Mouse (Mus musculus) thymus, postnatal 4 days (tissue): Measurements from ENCODE around the gene Abcb4.
"Not testable (repeated sequence)": the region's sequence is repeated elsewhere in the genome, so short reads cannot be mapped to it uniquely, and the experiment has no call there.

Source experiments
- DNase-seq: peaks from one replicate; pipeline ENCODE4 v3.0.0; 2021

Abcb4 gene

GRCm38 (mm10) chr5:8911567-8912198 lies 18.2 kb downstream of the Abcb4 start:
- DNase-seq: peak; percentile 63

- DNase-seq: no peak
These were observed 22.9 kb downstream of the Abcb4 start for GRCm38 (mm10) chr5:8916400-8916799.

GRCm38 (mm10) chr5:8917069-8917468 lies 23.6 kb downstream of the Abcb4 start:
- DNase-seq: no peak

- DNase-seq: no peak
These were observed 34.9 kb downstream of the Abcb4 start for GRCm38 (mm10) chr5:8928440-8928839.

GRCm38 (mm10) chr5:8937965-8938364 lies 44.4 kb downstream of the Abcb4 start:
- DNase-seq: no peak

- DNase-seq: not testable (repeated sequence)
These were observed 47.7 kb downstream of the Abcb4 start for GRCm38 (mm10) chr5:8941266-8941665.

- no peak for DNase-seq
These were observed 50.3 kb downstream of the Abcb4 start for GRCm38 (mm10) chr5:8943836-8944235.

GRCm38 (mm10) chr5:8947423-8948110 lies 54.0 kb downstream of the Abcb4 start:
- DNase-seq: no peak

GRCm38 (mm10) chr5:8953660-8954059 lies 60.1 kb downstream of the Abcb4 start:
- no peak for DNase-seq

GRCm38 (mm10) chr5:8955544-8955943 lies 62.0 kb downstream of the Abcb4 start:
- no peak for DNase-seq

- no peak for DNase-seq
These were observed 67.0 kb downstream of the Abcb4 start for GRCm38 (mm10) chr5:8960534-8960933.

GRCm38 (mm10) chr5:8964487-8964886 lies 71.0 kb downstream of the Abcb4 start:
- DNase-seq: no peak

GRCm38 (mm10) chr5:8970694-8971093 lies 77.2 kb downstream of the Abcb4 start:
- DNase-seq: no peak

GRCm38 (mm10) chr5:8972355-8972754 lies 78.8 kb downstream of the Abcb4 start:
- no peak for DNase-seq

- DNase-seq: no peak
These were observed 81.2 kb downstream of the Abcb4 start for GRCm38 (mm10) chr5:8974721-8975120.

GRCm38 (mm10) chr5:8985470-8985869 lies 92.0 kb downstream of the Abcb4 start:
- no peak for DNase-seq

- no peak for DNase-seq
These were observed 94.4 kb downstream of the Abcb4 start for GRCm38 (mm10) chr5:8987925-8988324.

- no peak for DNase-seq
These were observed 97.0 kb downstream of the Abcb4 start for GRCm38 (mm10) chr5:8990526-8990925.

GRCm38 (mm10) chr5:8991626-8992025 lies 98.1 kb downstream of the Abcb4 start:
- DNase-seq: no peak

- peak; percentile 18 for DNase-seq
These were observed 102.6 kb downstream of the Abcb4 start for GRCm38 (mm10) chr5:8995966-8996685.

GRCm38 (mm10) chr5:8996686-8997512 lies 103.4 kb downstream of the Abcb4 start, which contains the start of gene Crot:
Gene Crot (minus strand): TSS chr5:8997324.
- peak; percentile 95 for DNase-seq

- DNase-seq: no peak
These were observed 104.0 kb downstream of the Abcb4 start for GRCm38 (mm10) chr5:8997513-8997895.

- no peak for DNase-seq
These were observed 105.6 kb downstream of the Abcb4 start for GRCm38 (mm10) chr5:8999108-8999507.
